8 mouse cellular contexts compared by ENCODE assay signal in the genomic region with DNA sequence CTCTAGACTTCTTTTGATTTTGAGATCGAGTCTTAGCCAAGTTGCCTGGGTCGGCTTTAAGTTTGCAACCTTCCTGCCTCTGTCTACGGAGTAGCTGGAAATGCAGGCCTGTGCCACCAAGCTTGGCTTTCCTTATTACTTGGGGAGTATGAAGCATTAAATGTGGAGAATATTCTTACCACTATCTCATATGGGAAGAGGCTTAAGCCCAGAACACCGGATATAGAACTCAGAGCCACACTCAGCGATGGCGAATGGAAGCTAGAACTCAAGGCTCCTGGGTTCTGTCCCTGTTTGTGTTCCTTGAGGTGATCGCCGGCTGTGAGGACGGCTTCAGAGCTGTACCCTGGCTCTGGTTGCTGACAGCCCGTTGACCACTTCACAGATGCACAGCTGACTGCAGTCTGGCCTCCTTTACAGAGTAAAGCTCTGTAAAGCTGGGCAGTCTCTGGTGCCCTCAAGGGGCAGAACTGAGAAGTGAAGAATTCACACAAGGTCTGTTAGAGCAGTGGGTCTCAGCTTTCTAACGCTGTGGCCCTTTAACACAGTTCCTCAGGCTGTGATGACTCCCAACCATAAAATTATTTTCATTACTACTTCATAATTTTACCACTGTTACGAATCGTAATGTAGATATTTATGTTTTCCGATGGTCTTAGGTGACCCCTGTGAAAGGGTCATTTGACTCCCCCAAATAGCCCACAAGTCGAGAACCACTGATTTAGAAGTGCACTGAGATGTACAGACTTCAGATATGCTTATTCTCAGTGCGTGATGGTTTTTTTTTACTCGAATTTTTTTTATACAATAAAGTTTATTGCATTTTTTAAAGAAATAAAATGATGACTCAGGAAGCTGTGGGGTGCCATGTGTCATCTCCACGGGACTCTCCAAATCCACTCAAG. TPM values are rescaled to one million over a fixed set of nuclear protein-coding genes. Genes with fewer than 3 reads are reported as not detected.
A peak's percentile ranks its signal among the peaks of the same experiment; 100 is the strongest.
DNase-seq lines count a peak whose midpoint lies in the region; ATAC-seq and TF ChIP-seq lines count a peak whose summit lies in the region.

No protein-coding gene starts in this region.

- H3K4me2 ChIP-seq in hindbrain, postnatal 0 days (ENCODE audit: low read depth, low read length): no peak overlapping the region

- TF ChIP-seq CTCF in hindbrain, postnatal 0 days (IDR thresholded peaks at IDR 0.05; ENCODE audit: low read depth): peak; percentile 95

- DNase-seq in adrenal gland, adult (ENCODE audit: inconsistent age in 2 of 2, low spot score in 1 of 2): peak; percentile 69 to 90
- DNase-seq in cerebellum, postnatal 25 days: peak; percentile 77 to 85
- DNase-seq in frontal cortex, postnatal 10 days (ENCODE audit: low spot score in 2 of 2): peak; percentile 42 to 77
- peak; percentile 90 for DNase-seq in hindbrain, postnatal 0 days (ENCODE audit: low spot score)
- peak; percentile 78 to 80 for DNase-seq in left cerebral cortex, adult 18-20 months (ENCODE audit: low spot score in 2 of 2)
- DNase-seq in right cerebral cortex, adult 2 months (ENCODE audit: low spot score in 2 of 2): peak; percentile 79 to 86

- no peaks in the 10 kb centered on the region for H3K27me3 ChIP-seq in hindbrain, postnatal 0 days (ENCODE audit: insufficient read depth, low read length)

- peak; percentile 97 for ATAC-seq in hindbrain, postnatal 0 days
- peak; percentile 86 for ATAC-seq in megakaryocyte, adult 5-6 weeks (ENCODE audit: poor library complexity, severe bottlenecking)
- ATAC-seq in inflammation-experienced regulatory T-cells, adult 6 months: no peak

- no peak overlapping the region for H3K27ac ChIP-seq in hindbrain, postnatal 0 days

- no peaks in the 10 kb centered on the region for H3K9me3 ChIP-seq in hindbrain, postnatal 0 days (ENCODE audit: low read length)

- no peak overlapping the region for H3K9ac ChIP-seq in hindbrain, postnatal 0 days (replicated peaks; ENCODE audit: low read length)

- no peaks in the 10 kb centered on the region for H3K36me3 ChIP-seq in hindbrain, postnatal 0 days (ENCODE audit: insufficient read depth, low read length)

- no peaks in the 10 kb centered on the region for H3K4me1 ChIP-seq in hindbrain, postnatal 0 days (ENCODE audit: insufficient read depth, low read length)

- WGBS in hindbrain, postnatal 0 days: 57% methylated on average over 18 of the region's 18 CpGs

- no peak overlapping the region for H3K4me3 ChIP-seq in hindbrain, postnatal 0 days (ENCODE audit: low read length)

RNA-seq across cellular contexts. Expression of gene Nos1ap, which starts 23.6 kb away (rescaled TPM):
- total RNA-seq in hindbrain, postnatal 0 days (2014; rRNA removed): 10.1 and 29.9 TPM in 2 replicates
- 12.4 and 14.9 TPM in 2 replicates for polyA plus RNA-seq in hindbrain, postnatal 0 days (2015; fragmentation: Nextera tagmentation; extraction: Ambion mirVana)
- 100 to 1,000 TPM; 191 to 200 TPM for total RNA-seq in left cerebral cortex, adult 18-20 months (2021)
- total RNA-seq in megakaryocyte, adult 5-6 weeks (2015): 9.8 and 11.6 TPM in 2 replicates
- 2.5 and 3.0 TPM in 2 replicates for total RNA-seq in megakaryocyte, adult 5-6 weeks (2017)
- polyA plus RNA-seq in inflammation-experienced regulatory T-cells, adult 6 months (2017; shearing (Covaris generic)): not detected

RNA-seq across cellular contexts. Expression of gene Olfml2b, which starts 31.1 kb away (rescaled TPM):
- 7.1 and 7.3 TPM in 2 replicates for total RNA-seq in hindbrain, postnatal 0 days (2014; rRNA removed)
- polyA plus RNA-seq in hindbrain, postnatal 0 days (2015; fragmentation: Nextera tagmentation; extraction: Ambion mirVana): 2.7 and 3.9 TPM in 2 replicates
- 1 to 10 TPM; 2.2 to 3.1 TPM for total RNA-seq in left cerebral cortex, adult 18-20 months (2021)
- 9.0 and 9.2 TPM in 2 replicates for total RNA-seq in megakaryocyte, adult 5-6 weeks (2015)
- 10.8 and 16.5 TPM in 2 replicates for total RNA-seq in megakaryocyte, adult 5-6 weeks (2017)
- not detected for polyA plus RNA-seq in inflammation-experienced regulatory T-cells, adult 6 months (2017; shearing (Covaris generic))
